Mouse (Mus musculus) kidney, embryonic 14.5 days (tissue): Measurements from ENCODE around the gene Sptlc2. TPM values are rescaled to one million over a fixed set of nuclear protein-coding genes. Genes with fewer than 3 reads are reported as not detected.
A peak's percentile ranks its signal among the peaks of the same experiment; 100 is the strongest.

Experiments
- ATAC-seq: fragments of 200-750 bp; cut with Nextera tagmentation; 2 replicates; pipeline ENCODE4 v1.8.0; 2017; ENCODE audit warnings: moderate number of reproducible peaks, mild to moderate bottlenecking, moderate TSS enrichment, moderate library complexity; ENCODE audit not compliant: low FRiP score, low TSS enrichment
- H3K27ac ChIP-seq: fragments of 300-500 bp; sonication (generic); 2 replicates; pipeline ENCODE4 v1.5.1; 2014; ENCODE audit warnings: low read depth, mild to moderate bottlenecking, low read length, moderate library complexity, mixed read lengths
- H3K27me3 ChIP-seq: fragments of 300-500 bp; sonication (generic); 2 replicates; pipeline ENCODE4 v1.6.1; 2014; ENCODE audit warnings: mild to moderate bottlenecking, low read length; ENCODE audit not compliant: control insufficient read depth, insufficient read depth
- H3K36me3 ChIP-seq: fragments of 300-500 bp; sonication (generic); 2 replicates; pipeline ENCODE4 v1.6.1; 2014; ENCODE audit warnings: low read length, mixed read lengths; ENCODE audit not compliant: control insufficient read depth, insufficient read depth
- H3K4me1 ChIP-seq: fragments of 300-500 bp; sonication (generic); 2 replicates; pipeline ENCODE4 v1.6.1; 2014; ENCODE audit warnings: low read length, mixed read lengths; ENCODE audit not compliant: control insufficient read depth, insufficient read depth
- H3K4me2 ChIP-seq: fragments of 300-500 bp; sonication (generic); replicated peaks from 2 replicates; pipeline ENCODE4 v1.6.1; 2014; ENCODE audit warnings: low read depth, mild to moderate bottlenecking, low read length
- H3K4me3 ChIP-seq: fragments of 300-500 bp; sonication (generic); 2 replicates; pipeline ENCODE4 v1.5.1; 2014; ENCODE audit warnings: mild to moderate bottlenecking, low read length
- H3K9ac ChIP-seq: fragments of 300-500 bp; sonication (generic); 2 replicates; pipeline ENCODE4 v1.6.1; 2014; ENCODE audit warnings: low read depth, mild to moderate bottlenecking, low read length, moderate library complexity
- H3K9me3 ChIP-seq: fragments of 300-500 bp; sonication (generic); 2 replicates; pipeline ENCODE4 v1.6.1; 2016; ENCODE audit warnings: low read length; ENCODE audit not compliant: control insufficient read depth
- WGBS: fragments of 180-500 bp; shearing (Covaris S2); extraction: QIAGEN DNeasy Blood & Tissue Kit; methylation state at CpG from one replicate; pipeline ENCODE4 v1.1.7; 2014; 5-methylcytosine and 5-hydroxymethylcytosine counted together
- polyA plus RNA-seq: library from polyadenylated mRNA; unstranded; fragments of >200 nt; fragmentation: Nextera tagmentation; extraction: Ambion mirVana; gene quantifications from 2 replicates; pipeline ENCODE4 v1.2.1, GENCODE M21; 2014

The Sptlc2 gene
- polyA plus RNA-seq: 65.1 and 85.3 TPM in 2 replicates

DNA sequence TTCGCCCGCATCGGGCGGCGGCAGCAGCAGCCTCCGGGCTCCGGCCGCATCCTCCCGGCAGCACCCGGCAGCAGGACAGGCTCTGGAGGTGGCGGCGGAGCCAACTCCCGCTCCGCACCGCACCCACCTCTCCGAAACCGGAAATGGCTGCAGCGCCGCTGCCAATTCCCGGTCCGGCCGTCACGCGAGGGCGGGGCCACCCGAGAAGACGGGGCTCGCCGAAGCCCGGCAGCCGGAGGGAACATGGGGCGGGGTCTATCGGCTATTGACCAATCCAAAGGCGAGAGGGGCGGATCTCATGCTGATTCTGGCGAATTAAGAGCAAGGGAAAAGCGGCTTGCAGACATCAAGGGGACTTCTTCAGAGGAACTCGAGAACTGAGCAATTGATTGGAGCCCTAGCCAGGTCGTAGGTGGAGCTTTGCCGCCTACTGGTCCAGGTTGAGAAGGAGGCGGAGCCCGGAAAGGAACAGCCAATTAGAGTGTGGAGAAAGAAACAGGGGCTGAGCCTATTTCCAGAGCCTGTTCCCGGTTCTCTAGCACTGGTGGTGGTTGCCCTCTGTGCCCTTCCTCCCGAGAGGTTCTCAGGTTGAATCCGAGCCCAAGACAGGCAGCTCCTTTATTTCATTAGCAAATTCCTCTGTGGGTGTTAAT is at the start of gene Sptlc2:
Gene Sptlc2 (minus strand): TSS at position 234 of the 653 bp plus-strand sequence.
- H3K36me3 ChIP-seq: no peaks in the 10 kb centered on the region
- H3K9me3 ChIP-seq: no peaks in the 10 kb centered on the region
- peak within 1 kb of the TSS; percentile 79 for H3K27ac ChIP-seq
- peak; percentile 99 for ATAC-seq
- peaks cover 7% of the 10 kb centered on the region; the same call in 1 of the 2 replicates for H3K4me1 ChIP-seq
- peak within 1 kb of the TSS; percentile 98 for H3K4me3 ChIP-seq
- H3K4me2 ChIP-seq: peak within 1 kb of the TSS; percentile 92
- no peaks in the 10 kb centered on the region for H3K27me3 ChIP-seq
- H3K9ac ChIP-seq: peak within 1 kb of the TSS; percentile 96
- WGBS: under 1% methylated on average over 45 of the region's 45 CpGs

DNA sequence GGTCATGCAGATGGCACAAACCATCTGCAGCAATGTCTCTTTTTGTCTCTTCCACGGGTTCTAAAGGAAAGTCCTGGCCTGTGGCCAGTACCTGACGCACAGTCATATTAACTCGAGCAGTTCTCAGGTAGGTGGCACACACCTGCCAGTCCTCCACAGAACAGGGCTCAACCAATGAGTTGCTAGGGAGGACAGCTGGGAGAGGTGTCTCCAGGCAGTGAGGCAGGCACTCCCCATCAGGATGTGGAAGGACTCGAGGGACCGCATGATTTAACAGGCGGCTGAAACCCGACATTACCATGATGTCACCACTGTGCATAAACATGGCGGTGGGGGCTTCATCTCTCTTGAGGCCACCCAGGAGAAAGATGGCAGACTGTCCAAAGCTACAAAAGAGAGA is 40.7 kb upstream of the Sptlc2 start:
- H3K4me2 ChIP-seq: no peak overlapping the region
- WGBS: 83% methylated on average over 8 of the region's 8 CpGs
- no peak overlapping the region for H3K27ac ChIP-seq
- H3K9me3 ChIP-seq: no peaks in the 10 kb centered on the region
- H3K36me3 ChIP-seq: peaks cover 81% of the 10 kb centered on the region
- H3K27me3 ChIP-seq: no peaks in the 10 kb centered on the region
- H3K4me3 ChIP-seq: no peak overlapping the region
- ATAC-seq: no peak
- H3K9ac ChIP-seq: no peak overlapping the region
- H3K4me1 ChIP-seq: no peaks in the 10 kb centered on the region

DNA sequence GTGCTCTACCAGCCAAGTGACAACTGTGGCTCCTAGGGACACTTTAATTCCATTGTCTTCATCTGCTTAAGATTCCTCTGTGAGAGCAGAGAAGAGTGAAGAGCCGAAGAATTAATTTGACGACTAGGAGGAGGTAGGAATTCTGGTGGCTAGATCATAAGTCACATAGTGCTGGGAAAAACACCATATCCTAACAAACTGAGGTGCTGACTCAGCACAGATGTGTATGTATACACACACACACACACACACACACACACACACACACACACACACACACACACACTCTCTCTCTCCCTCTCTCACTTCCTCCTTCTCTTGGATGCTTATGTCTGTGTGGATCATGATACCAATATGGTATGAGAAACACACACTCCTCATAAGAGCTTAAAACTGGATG is 40.1 kb upstream of the Sptlc2 start:
- Histone ChIP-seq H3K9ac (no peak overlapping the region), H3K27me3 (no peaks in the 10 kb centered on the region), H3K4me2 (no peak overlapping the region), H3K27ac (no peak overlapping the region), H3K36me3 (peaks cover 79% of the 10 kb centered on the region), H3K9me3 (no peaks in the 10 kb centered on the region), H3K4me1 (no peaks in the 10 kb centered on the region), H3K4me3 (no peak overlapping the region)
- ATAC-seq: no peak
- WGBS: 86% methylated on average over 2 of the region's 2 CpGs

DNA sequence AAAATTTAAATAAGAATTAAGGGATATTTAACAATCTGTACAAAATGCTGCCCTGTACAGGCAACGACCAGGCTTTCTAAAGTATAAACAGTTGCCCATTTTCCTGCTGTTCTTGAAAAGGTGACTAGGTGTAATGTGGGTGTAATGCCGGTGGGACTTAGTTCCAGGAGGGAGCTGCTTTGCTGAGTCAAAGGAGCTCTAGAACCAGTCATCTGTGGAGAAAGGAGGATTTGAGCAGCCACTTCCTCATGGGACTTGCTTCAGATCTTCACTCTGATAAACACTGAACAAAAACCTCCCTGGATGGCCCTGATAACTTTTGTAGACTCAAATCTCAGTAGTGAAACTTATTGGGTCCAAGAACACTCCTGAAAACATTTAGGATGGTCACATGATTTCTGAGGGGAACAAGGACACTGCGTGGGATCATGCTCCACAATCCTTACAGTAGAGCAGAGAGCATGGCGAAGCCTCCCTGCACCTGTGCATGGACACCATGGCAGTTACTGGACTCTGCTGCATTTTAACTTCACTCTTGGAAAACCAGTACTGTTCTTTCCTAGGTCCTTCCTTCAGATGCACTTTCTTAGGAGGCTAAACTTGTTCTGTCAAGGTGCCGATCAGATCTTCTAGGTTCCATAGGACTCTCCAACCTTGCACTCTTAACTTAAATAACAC is 38.3 kb upstream of the Sptlc2 start:
- no peak overlapping the region for H3K4me3 ChIP-seq
- H3K27ac ChIP-seq: no peak overlapping the region
- no peaks in the 10 kb centered on the region for H3K4me1 ChIP-seq
- no peak overlapping the region for H3K9ac ChIP-seq
- ATAC-seq: no peak
- no peaks in the 10 kb centered on the region for H3K27me3 ChIP-seq
- H3K4me2 ChIP-seq: no peak overlapping the region
- WGBS: 89% methylated on average over 5 of the region's 5 CpGs
- H3K9me3 ChIP-seq: no peaks in the 10 kb centered on the region
- peaks cover 67% of the 10 kb centered on the region for H3K36me3 ChIP-seq

DNA sequence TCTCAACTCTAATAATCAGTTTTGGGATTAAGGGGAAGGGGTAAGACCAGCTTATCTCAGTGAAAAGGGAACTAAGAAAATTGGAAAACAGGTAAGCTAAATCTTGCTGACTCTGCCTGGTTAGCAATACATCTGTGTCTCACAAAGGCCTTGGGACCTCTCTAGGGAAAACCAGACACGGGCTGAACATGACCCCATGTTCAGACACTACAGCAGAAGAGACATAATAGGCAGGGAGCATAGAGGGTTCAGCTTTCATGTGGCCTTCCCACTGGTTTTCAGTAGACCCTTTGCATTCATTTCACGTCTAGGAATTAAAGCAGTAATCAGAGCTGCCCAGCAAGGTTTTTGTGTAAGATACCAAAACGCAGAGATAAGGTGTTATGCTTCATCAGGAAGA is 36.4 kb upstream of the Sptlc2 start:
- 48% methylated on average over 3 of the region's 3 CpGs for WGBS
- no peak for ATAC-seq
- peaks cover 47% of the 10 kb centered on the region for H3K36me3 ChIP-seq

DNA sequence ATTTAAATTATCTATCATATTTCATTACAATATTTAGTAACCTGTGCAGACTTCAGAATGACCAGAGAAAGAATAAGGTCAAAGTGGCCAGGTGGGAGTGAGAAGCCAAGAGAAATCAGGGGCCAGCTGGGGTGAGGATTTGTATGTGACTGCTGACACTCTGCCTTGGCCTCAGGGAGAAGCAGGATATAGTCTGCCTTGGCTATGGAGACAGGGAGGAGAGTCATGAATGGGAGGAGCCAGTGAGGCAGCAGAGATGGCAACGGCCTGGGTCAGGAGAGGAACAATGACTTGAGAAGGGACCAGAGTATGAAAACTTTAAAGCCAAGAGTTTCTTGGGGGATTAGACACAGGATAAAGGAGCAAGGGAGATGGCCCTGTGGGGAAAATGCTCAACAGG is 35.5 kb upstream of the Sptlc2 start:
- H3K27me3 ChIP-seq: no peaks in the 10 kb centered on the region
- H3K4me2 ChIP-seq: no peak overlapping the region
- no peak for ATAC-seq
- no peak overlapping the region for H3K27ac ChIP-seq
- no peak overlapping the region for H3K9ac ChIP-seq
- 55% methylated on average over 1 of the region's 1 CpGs for WGBS
- no peak overlapping the region for H3K4me3 ChIP-seq
- H3K36me3 ChIP-seq: peaks cover 39% of the 10 kb centered on the region
- no peaks in the 10 kb centered on the region for H3K9me3 ChIP-seq
- no peaks in the 10 kb centered on the region for H3K4me1 ChIP-seq

More for the DNA sequence above, 36.4 kb upstream of the Sptlc2 start:
- Histone ChIP-seq H3K4me3 (no peak overlapping the region), H3K4me2 (no peak overlapping the region), H3K4me1 (no peaks in the 10 kb centered on the region), H3K27ac (no peak overlapping the region), H3K9me3 (no peaks in the 10 kb centered on the region), H3K9ac (no peak overlapping the region), H3K27me3 (no peaks in the 10 kb centered on the region)

DNA sequence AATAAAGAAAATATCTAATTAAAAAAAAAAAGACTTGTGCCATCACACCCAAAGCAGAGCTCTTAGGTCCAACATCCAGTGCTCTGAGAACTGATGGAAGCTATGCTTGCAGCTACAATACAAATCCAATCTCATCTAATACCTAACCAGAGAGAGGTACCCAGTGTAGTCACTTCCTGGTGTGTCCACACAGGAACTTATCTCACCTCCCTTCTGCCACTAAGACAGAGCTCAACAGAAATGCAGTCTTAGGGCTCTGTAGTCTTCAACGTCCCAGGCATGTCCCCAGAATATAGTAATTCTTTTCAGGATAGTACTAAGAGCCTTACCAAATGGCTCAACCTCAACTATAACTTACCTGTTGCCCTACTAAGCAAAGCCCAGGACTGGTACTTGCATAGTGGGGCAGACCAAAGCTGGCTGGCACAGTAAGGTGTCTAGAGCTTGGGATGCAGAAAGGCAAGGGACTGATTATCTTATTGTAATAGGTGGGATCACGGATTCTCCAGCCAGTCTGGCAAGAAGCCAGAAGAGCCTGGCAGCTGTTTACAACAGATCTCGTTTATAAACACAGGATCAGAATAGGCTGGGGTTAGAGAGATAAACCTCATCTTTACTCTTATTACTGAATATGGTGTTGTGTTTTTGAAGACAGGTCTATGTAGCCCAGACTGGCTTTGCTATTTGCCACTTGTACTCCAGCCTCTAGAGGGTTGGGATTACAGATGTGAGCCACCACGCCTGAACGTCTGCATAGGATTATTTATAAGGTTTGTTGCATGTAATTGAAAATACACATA is 33.8 kb upstream of the Sptlc2 start:
- Histone ChIP-seq H3K4me1 (no peaks in the 10 kb centered on the region), H3K4me3 (no peak overlapping the region), H3K27me3 (no peaks in the 10 kb centered on the region), H3K36me3 (peaks cover 22% of the 10 kb centered on the region), H3K9me3 (no peaks in the 10 kb centered on the region), H3K4me2 (no peak overlapping the region), H3K9ac (no peak overlapping the region), H3K27ac (no peak overlapping the region)
- WGBS: 77% methylated on average over 5 of the region's 5 CpGs
- no peak for ATAC-seq

DNA sequence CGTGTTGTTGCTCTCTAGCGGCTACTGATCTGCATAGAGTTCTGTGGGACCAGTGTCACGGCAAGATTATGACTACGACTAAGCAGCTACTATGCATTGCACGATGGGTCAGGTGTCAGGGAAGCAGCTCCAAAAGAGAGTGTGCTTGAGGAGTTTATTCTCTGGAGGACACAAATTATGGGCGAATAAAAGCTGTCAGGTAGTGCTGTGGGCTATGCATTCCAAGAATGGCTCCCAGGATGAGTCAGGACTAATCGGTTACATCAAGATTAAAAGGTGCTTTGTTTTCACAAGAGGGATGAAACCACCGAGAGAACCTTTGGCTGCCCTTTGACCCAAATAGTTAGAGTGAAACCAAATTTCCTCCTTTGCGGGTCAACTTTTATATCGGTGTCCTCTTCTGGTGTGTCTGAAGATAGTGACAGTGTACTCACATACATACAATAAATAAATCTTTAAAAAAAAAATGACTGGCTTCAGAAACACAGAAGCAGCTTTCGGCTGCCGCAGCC is 31.9 kb upstream of the Sptlc2 start:
- 66% methylated on average over 12 of the region's 12 CpGs for WGBS
- no peak overlapping the region for H3K9ac ChIP-seq
- peaks cover 12% of the 10 kb centered on the region for H3K36me3 ChIP-seq
- no peak overlapping the region for H3K27ac ChIP-seq
- H3K4me1 ChIP-seq: no peaks in the 10 kb centered on the region
- ATAC-seq: no peak
- no peak overlapping the region for H3K4me3 ChIP-seq
- H3K27me3 ChIP-seq: no peaks in the 10 kb centered on the region
- H3K4me2 ChIP-seq: no peak overlapping the region
- no peaks in the 10 kb centered on the region for H3K9me3 ChIP-seq
